Mouse (Mus musculus) mature B cell (primary cell): Measurements from ENCODE around the gene Ppfia2.

Experiments used
- in situ Hi-C: fragments of 300-500 bp; cut with MboI; formaldehyde crosslinking; loops from 2 replicates; pipeline ENCODE4 v1.14.3; 2019

Ppfia2 gene

DNA sequence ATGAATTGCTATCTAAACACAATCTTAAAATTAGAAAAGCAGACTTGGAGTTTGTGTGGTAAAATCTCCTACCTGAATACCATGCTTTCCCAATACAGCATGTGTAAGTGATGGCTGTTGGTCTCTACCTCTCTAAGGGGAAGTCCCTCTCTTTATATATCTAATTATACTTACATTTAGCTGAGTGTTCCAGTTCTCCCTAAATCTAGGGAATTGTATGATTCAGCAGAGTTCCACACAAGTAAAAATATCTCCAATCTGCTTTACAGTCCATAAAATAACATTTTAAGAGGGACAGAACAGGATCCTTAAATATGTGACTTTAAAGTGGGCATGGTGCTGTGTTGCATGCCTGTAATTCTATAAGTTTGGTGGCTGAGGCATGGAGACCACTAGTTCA, 444.7 kb downstream of the Ppfia2 start:
- in situ Hi-C loops, result no loop called here

DNA sequence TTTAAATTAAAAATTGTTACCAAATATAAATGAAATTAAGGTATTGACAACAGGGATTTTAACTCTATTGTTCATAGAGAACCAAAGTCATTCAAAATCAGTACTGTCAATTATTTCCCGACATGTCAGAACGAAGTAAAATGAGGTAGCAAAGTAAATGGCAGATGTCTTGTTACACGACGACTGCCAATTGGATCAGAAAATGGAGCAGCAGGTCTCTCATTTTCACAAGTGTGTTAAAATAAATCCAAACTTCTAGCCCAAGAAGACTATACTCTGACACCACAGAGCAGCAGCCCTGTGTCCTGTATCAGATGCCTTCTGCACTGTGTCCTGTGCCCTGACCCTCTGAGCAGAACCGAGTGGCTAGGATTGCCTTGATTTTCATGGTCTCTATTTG, 454.2 kb downstream of the Ppfia2 start:
- in situ Hi-C loops, result no loop called here

GRCm38 (mm10) chr10:106924798-106925197, 454.7 kb downstream of the Ppfia2 start:
- in situ Hi-C loops, result no loop called here

DNA sequence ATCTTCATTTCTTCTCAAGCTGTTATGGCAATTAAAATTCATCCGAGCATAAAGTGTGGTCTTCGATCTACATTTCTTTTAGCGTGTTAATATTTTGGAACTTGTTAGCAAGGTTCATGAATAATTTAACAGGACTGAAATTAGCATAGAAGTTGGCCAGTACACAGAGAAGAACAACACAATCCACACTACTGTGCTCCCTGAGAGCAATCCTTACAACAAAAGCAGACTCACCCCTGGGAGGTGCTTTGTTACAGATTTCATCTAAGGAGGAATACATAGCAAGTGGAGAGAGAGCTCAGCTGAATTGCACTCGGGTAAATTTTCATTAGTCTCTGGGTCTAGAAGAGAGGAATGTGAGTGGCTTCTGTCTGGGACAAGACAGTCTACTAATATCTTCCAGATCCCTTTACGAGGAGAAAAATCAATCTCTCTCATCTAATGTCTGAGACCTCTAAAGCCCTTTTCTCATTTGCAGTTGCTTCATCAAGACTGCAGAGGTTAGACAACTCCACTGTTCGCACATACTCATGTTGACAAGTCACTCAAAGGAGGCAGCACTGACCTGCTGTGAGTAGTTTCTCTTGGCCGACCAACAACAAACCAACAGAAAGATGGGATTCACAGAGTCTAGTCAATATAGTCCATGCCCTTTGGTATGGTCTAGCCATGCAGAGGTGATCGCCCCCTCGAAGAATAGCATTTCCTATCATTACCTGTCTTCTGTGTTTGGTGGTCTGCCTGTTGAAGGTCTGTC, 458.6 kb downstream of the Ppfia2 start:
- in situ Hi-C loops, result no loop called here

GRCm38 (mm10) chr10:106932571-106933073, 462.5 kb downstream of the Ppfia2 start:
- in situ Hi-C loops, result no loop called here

- in situ Hi-C loops, result no loop called here
Observed at GRCm38 (mm10) chr10:106936996-106937395, 466.9 kb downstream of the Ppfia2 start.

DNA sequence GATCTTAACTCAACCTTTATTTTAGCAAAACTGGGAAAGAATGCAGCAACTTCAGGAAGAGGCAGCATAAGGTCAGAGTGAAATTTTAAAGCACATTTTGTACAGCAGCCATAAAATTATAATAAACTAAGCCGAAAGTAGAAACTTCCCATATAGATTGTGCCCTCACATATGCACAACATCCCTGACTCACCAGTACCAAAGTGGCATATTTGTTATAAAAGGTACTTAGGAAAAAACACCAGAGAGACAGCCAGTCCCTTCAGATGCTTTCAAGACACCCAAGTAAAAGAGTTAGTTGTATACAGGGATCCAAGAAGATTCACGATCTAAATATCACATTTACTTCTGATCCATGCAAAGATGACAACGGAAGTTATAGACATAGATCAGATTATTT, 468.7 kb downstream of the Ppfia2 start:
- in situ Hi-C loops, result no loop called here

DNA sequence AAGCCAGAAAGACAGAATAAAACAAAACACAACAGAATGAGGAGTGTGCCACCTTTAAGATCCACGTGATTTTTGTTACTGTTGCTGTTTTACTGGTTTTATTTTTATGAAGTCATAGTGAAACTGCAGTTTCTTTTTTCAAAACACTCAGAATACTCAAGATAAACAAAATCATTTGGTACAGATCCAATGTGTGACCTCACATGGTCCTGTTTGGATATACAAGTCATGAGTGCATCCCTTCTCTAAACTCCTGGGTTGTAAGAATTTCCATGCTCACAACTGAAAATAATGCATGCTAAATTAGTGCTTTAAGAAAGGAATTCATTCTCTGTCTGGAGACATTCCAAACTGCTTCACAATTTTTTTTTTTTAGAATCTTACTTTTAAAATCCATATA, 469.3 kb downstream of the Ppfia2 start:
- in situ Hi-C loops, result no loop called here

- in situ Hi-C loops, result no loop called here
Observed at GRCm38 (mm10) chr10:106941380-106941779, 471.2 kb downstream of the Ppfia2 start.

DNA sequence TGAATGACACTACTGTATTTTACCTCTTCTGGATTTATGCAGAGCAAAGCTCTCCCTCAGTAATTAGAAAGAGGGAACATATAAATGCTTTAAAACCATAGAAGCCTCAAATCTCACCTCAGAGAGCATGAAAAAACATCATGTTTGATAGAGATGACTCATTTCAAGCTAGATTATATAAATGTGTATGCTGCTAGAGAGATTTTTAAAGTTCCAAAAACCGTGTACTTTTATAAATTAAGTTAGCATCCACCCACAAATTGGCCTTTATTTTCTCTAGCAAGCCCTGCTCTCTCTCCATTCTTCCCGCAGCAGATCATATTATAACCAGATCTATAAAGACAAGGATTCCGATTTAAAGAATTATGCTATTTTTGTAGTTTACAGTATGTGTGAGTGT, 488.9 kb downstream of the Ppfia2 start:
- in situ Hi-C loops, result no loop called here

- in situ Hi-C loops, result no loop called here
Observed at GRCm38 (mm10) chr10:106975193-106976141, 505.3 kb downstream of the Ppfia2 start.
